Mouse (Mus musculus) embryonic fibroblast, embryonic 13.5 days (primary cell): ENCODE measurements around the gene Dolpp1. TPM values are rescaled to one million over a fixed set of nuclear protein-coding genes. Genes with fewer than 3 reads are reported as not detected.
A peak's percentile ranks its signal among the peaks of the same experiment; 100 is the strongest.

Source experiments
- H3K27ac ChIP-seq: 2 replicates; pipeline ENCODE4 v1.5.1; 2012; ENCODE audit warnings: low read length, control low read depth, inconsistent platforms; ENCODE audit not compliant: insufficient read depth
- H3K4me1 ChIP-seq: 2 replicates; pipeline ENCODE4 v1.6.1; 2011; ENCODE audit warnings: low read length; ENCODE audit not compliant: control insufficient read depth, insufficient read depth
- H3K4me3 ChIP-seq: 2 replicates; pipeline ENCODE4 v1.5.1; 2011; ENCODE audit warnings: mild to moderate bottlenecking, control low read depth, low read length; ENCODE audit not compliant: insufficient read depth
- CTCF ChIP-seq: IDR thresholded peaks from 2 replicates; pipeline ENCODE4 v1.5.1; 2011; ENCODE audit warnings: mild to moderate bottlenecking, control low read depth, low read length, moderate library complexity, borderline replicate concordance; ENCODE audit not compliant: insufficient read depth
- POLR2A ChIP-seq: IDR thresholded peaks from 2 replicates; pipeline ENCODE4 v1.6.1; 2011; ENCODE audit warnings: low read depth, mild to moderate bottlenecking, control low read depth, low read length, moderate library complexity
- polyA plus RNA-seq: library from polyadenylated mRNA; stranded (reverse); fragments of >200 nt; gene quantifications from 2 replicates; pipeline ENCODE4 v1.2.4, GENCODE M21; 2011; ENCODE audit warnings: low read depth; ENCODE audit not compliant: missing spikeins, insufficient read length

Gene Dolpp1
- polyA plus RNA-seq, 1 experiment: 33.8 TPM

DNA sequence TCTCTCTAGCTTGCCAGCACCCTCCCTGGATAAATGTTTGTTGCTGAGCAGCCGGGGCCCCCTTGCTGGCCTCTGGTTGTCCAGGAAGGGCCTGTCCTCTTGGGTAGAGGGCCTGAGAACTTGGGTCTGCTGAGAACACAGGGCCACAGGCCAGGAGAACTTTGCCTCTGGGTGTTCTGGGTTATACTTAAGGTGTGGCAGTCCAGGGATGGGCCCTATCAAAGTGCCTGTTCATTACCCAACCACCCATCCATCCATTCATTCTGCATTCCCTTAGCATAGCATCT is 1.3 kb downstream of the Dolpp1 start:
- peak overlapping the region; percentile 76 for H3K4me3 ChIP-seq
- TF ChIP-seq CTCF (no peak), POLR2A (no peak)
- peak overlapping the region; percentile 38; the same call in 1 of the 2 replicates for H3K27ac ChIP-seq
- H3K4me1 ChIP-seq: peaks cover 3% of the 10 kb centered on the region; the same call in 1 of the 2 replicates

DNA sequence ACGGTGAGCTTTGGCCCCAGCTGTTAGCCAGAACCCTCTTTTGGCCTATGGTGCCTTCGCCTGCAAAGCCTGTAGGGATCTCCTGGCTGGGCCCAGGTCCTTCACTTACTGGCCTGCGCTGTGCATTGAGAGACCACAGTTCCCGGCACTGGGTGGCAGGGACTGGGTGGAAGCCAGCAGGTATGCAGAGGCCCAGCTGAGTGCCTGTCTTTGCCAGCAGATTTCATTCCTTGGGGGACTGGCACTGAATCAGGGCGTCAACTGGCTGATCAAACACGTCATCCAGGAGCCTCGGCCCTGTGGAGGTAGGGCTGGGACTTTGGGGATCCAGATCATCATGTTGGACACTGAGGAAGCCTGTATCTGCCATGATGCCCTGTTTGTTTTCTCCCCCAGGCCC is 3.7 kb downstream of the Dolpp1 start:
- H3K4me1 ChIP-seq: peaks cover 3% of the 10 kb centered on the region; the same call in 1 of the 2 replicates
- TF ChIP-seq CTCF (no peak), POLR2A (no peak)
- no peak overlapping the region for H3K27ac ChIP-seq
- H3K4me3 ChIP-seq: no peak overlapping the region

DNA sequence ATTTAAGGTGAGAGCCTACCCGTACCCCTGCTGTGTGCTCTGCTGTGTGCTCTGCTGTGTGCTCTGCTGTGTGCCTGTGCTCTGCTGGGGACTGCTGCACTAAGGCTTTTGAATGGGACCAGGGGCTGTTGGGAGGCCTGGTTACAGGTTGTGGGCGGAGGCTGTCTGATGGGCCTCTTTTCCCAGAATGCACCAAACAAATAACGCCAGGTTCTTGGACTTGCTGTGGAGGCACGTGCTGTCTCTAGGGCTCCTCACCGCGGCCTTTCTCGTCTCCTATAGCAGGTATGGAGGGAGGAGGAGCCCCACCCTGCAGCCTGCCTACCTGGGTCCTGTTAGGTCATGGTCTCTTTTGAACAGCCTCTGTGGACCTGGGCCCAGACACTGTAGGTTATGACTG is 4.2 kb downstream of the Dolpp1 start:
- Histone ChIP-seq H3K4me1 (peaks cover 3% of the 10 kb centered on the region; the same call in 1 of the 2 replicates), H3K4me3 (no peak overlapping the region), H3K27ac (no peak overlapping the region)
- TF ChIP-seq POLR2A (no peak), CTCF (no peak)

DNA sequence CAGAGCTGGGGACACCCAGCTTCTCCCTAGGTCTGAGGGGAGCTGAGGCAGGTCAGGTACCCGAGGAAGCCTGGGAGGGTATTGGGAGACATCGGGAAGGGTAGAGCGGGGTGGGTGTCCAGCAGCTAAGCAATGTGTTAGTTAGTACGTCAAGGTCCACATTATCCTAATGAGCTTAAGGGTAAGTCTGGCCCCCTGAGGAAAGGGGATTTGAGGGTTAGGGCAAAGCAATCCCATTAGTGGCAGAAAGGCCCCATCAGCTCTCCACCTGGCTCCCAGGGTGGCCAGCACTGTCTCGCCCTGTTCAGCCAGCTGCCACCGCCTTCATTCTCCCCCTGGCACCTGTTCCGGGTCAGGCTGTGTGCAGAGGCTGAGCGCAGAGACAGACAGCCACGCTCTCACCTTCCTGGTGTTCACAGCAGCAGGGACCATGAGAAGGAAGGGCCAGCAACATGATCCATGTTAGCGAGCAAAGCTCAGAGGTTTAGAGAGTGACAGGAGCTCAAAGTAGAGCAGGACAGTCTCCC is 6.0 kb downstream of the Dolpp1 start:
- Histone ChIP-seq H3K4me3 (no peak overlapping the region), H3K27ac (no peak overlapping the region), H3K4me1 (peaks cover 3% of the 10 kb centered on the region; the same call in 1 of the 2 replicates)
- no peak for TF ChIP-seq CTCF
- TF ChIP-seq POLR2A: no peak

DNA sequence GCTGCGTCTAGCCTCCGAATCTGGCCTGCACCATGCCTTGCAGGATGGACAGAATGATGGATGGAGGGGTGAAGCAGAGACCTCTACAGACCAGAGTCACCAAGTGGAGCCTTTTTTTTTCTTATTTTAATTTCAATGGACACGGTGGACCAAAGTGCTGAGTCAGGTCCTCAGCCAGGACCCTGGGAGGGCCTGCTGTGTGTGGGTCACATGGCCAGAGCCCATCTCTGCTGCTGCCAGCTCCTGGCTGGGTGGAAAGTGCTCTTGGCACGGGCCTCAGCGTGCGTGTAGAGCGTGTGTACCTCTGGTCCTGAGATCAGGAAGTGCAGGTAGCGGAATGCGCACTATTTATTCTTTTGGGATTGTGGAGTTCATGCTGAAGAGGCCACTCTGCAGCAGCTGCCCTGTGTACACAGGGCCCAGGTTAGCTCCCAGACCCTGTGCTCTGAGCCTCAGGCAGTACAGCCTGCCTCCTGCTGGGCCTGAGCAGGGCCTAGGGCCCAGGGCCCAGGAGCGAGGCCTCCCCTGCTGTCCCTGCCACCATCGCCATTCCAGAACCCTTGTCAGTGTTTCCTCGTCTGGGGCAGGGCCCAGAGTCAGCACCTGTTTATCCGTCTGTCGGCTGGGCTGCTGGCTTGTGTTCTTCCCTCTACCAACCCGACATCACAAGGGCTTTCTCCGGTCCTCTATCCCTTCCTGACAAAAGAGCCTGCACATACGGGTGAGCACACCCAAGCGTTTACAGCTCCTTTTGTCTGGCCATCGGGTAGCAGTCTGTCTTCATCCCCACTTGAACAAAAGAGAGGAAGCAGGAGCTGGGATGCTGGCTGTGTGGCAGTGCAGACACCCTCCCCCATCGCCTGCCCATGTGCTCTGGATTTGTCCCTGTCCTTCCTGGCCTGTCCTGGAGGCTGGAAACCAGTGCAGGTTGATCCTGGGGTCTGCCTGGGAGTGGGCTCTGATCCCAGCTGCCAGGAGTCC is 7.4 kb downstream of the Dolpp1 start:
- TF ChIP-seq POLR2A (no peak), CTCF (no peak)
- Histone ChIP-seq H3K4me1 (no peaks in the 10 kb centered on the region), H3K4me3 (no peak overlapping the region), H3K27ac (no peak overlapping the region)

DNA sequence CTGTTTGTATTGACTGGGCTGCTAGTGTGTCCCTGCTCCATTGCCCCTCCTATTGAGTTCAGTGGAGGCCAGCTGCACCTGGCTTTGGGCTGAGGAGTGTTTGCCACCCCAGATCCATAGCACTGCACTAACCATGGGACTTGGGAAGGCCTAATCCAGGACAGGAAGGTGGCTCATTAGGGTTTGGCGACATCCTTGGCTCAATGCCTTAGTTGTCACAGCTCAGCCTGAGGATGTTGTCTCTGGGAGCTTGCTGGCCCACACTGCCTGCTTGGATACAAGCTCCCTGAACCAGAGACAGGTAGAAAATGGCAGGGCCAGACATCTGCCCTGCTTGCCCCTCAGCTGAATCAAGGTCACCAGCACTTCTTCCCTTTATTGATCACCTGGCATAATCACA is 9.5 kb downstream of the Dolpp1 start:
- no peaks in the 10 kb centered on the region for H3K4me1 ChIP-seq
- no peak overlapping the region for H3K27ac ChIP-seq
- TF ChIP-seq POLR2A (no peak), CTCF (no peak)
- no peak overlapping the region for H3K4me3 ChIP-seq

DNA sequence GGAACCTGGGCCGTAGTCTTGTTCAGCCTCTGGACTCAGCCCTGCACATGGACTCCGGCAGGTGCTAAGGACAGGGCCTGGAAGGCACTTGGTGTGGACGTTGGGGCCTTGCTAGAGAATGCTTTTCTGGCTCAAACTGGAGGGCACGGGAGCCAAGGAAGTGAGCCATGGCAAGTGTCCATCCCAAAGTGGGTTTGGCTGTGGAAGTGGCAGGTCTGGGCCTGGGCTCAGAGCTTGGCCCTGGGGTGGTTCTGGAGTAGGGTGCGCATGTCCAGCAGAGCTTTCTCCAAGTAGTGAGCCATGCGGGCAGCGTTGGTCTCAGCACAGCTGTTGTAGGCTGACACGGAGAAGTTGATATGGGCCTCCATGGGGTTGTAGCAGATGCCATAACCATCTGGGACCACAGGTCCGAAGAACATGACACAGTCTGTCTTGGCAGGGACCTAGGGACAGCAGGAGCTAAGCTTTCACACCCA is 10.3 kb downstream of the Dolpp1 start:
- TF ChIP-seq CTCF (no peak), POLR2A (no peak)
- Histone ChIP-seq H3K4me1 (no peaks in the 10 kb centered on the region), H3K27ac (no peak overlapping the region), H3K4me3 (no peak overlapping the region)

DNA sequence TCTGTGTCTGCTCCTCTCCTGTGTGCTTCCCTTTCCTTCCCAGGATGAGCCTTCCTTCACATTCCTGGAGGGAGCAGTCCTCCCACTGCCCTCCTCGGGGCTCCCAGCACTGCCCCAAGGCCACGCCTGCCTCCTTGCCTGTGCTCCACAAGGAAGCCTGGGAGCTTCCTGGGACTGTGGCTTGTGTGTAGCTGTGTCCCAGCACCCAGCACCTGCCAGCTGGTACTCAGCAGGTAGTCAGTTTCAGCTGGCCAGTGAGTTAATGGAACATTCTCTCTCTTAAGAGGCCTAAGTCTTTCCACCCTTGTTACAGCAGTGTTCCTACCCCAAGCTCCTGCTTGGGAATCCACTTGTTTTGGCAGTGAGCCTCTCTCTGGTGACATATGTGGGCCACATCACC is 10.8 kb downstream of the Dolpp1 start:
- Histone ChIP-seq H3K27ac (no peak overlapping the region), H3K4me1 (no peaks in the 10 kb centered on the region), H3K4me3 (no peak overlapping the region)
- TF ChIP-seq CTCF (no peak), POLR2A (no peak)

DNA sequence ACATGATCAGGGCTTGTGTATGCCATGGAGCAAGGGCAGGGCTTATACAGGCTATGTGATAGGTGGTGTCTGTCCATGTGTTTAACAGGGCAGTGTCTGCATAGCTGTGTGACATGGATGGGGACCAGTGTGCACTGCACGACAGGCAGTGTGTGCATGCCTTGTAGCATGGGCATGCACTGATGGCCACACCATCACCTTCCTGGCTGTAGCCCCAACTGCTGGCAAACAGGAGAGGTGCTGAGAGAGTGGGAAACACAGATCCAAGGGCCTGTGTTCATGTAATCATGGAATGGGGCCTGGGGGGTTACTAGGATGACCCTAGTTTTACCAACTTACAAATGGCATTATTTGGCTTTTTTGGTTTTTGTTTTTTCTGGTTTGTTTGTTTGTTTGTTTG is 11.8 kb downstream of the Dolpp1 start:
- Histone ChIP-seq H3K4me1 (no peaks in the 10 kb centered on the region), H3K27ac (no peak overlapping the region), H3K4me3 (no peak overlapping the region)
- TF ChIP-seq POLR2A (no peak), CTCF (no peak)

DNA sequence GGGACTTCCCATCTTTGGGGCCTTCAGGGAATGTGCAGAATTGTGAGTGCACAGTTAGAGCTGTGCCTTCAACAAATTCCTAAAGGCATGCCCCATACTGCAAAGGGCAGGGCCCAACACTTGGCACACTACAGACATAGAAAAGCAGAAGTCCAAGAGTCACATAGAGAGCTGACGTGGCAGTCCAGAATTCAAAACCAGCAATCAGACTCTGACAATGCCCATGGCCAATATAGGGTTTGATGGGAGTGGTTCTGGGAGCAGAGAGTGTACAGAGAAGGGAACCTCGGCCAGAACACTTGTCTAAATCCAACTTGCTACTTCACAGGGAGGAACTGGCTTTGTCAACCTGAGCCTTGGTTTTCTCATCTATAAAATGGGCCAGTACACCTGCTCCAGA is 15.2 kb downstream of the Dolpp1 start:
- H3K4me1 ChIP-seq: no peaks in the 10 kb centered on the region
- H3K4me3 ChIP-seq: no peak overlapping the region
- H3K27ac ChIP-seq: no peak overlapping the region
- no peak for TF ChIP-seq CTCF
- TF ChIP-seq POLR2A: no peak

DNA sequence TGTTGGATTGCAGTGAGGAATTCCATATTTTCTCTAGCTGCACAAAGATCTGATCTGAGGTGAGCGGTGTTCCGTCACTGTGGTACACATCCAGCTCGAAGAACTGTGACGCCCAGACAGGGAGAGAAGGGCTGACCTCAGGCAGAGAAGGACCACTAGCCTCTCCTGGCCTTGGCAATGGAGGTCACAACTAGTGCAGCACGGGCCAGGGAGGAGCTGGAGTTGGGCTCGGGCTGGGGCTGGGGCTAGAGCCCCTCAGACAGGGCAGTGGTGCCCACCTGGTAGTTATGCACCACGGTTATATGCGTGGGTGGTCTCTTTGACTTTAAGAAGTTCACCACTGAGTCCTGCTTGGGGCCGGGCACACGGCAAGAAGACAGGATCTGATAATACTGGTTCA is 15.7 kb downstream of the Dolpp1 start:
- H3K4me1 ChIP-seq: no peaks in the 10 kb centered on the region
- TF ChIP-seq POLR2A: no peak

More for the DNA sequence above, 15.7 kb downstream of the Dolpp1 start:
- H3K27ac ChIP-seq: no peak overlapping the region
- no peak overlapping the region for H3K4me3 ChIP-seq
